Mouse (Mus musculus) small intestine, adult 2 months (tissue): ENCODE measurements at regions not wholly inside any gene's neighbourhood (a gene's known extent, or its start where the extent isn't known, plus 50 kb on each side); places are given as distances from the start of the nearest gene placed in this dataset.

Experiments used
- H3K27ac ChIP-seq: fragments of 200-500 bp; 2 replicates; pipeline ENCODE4 v1.5.1; 2012; ENCODE audit warnings: low read depth, low read length, control low read depth, inconsistent platforms; ENCODE audit not compliant: insufficient read depth
- H3K27me3 ChIP-seq: fragments of 200-500 bp; 2 replicates; pipeline ENCODE4 v1.6.1; 2012; ENCODE audit warnings: mild to moderate bottlenecking, moderate library complexity, low read length, inconsistent platforms; ENCODE audit not compliant: control insufficient read depth, insufficient read depth
- H3K36me3 ChIP-seq: fragments of 200-500 bp; 2 replicates; pipeline ENCODE4 v1.6.1; 2012; ENCODE audit warnings: mild to moderate bottlenecking, low read length, control low read depth, inconsistent platforms; ENCODE audit not compliant: control insufficient read depth, insufficient read depth
- H3K4me1 ChIP-seq: fragments of 200-500 bp; 2 replicates; pipeline ENCODE4 v1.6.1; 2012; ENCODE audit warnings: low read length, inconsistent platforms, mixed read lengths; ENCODE audit not compliant: control insufficient read depth, insufficient read depth, insufficient read length
- H3K4me3 ChIP-seq: fragments of 200-500 bp; 2 replicates; pipeline ENCODE4 v1.5.1; 2012; ENCODE audit warnings: low read depth, mild to moderate bottlenecking, control low read depth, inconsistent platforms, low read length, moderate library complexity
- CTCF ChIP-seq: fragments of 200-500 bp; IDR thresholded peaks from 2 replicates; pipeline ENCODE4 v1.5.1; 2012; ENCODE audit warnings: low read depth, mild to moderate bottlenecking, control low read depth, inconsistent platforms, low read length, moderate library complexity, mixed read lengths; ENCODE audit not compliant: insufficient replicate concordance, insufficient read length; ENCODE audit errors: extremely low read depth
- POLR2A ChIP-seq: fragments of 200-500 bp; IDR thresholded peaks from 2 replicates; pipeline ENCODE4 v1.6.1; 2012; ENCODE audit warnings: low read depth, mild to moderate bottlenecking, control low read depth, inconsistent platforms, low read length, moderate library complexity
- WGBS: fragments of 180-500 bp; shearing (Covaris S2); methylation state at CpG from one replicate; pipeline ENCODE4 v1.1.7; 2018; 5-methylcytosine and 5-hydroxymethylcytosine counted together

GRCm38 (mm10) chr19:60148313-60148965 is 78.1 kb downstream of the Fam204a start:
- WGBS = 77% methylated on average over 8 of the region's 8 CpGs
- Histone ChIP-seq H3K27me3 (no peaks in the 10 kb centered on the region), H3K27ac (no peak overlapping the region), H3K36me3 (no peaks in the 10 kb centered on the region), H3K4me1 (no peaks in the 10 kb centered on the region), H3K4me3 (no peak overlapping the region)
- TF ChIP-seq POLR2A (no peak), CTCF (no peak)

- no peaks in the 10 kb centered on the region for H3K27me3 ChIP-seq
- TF ChIP-seq POLR2A (no peak), CTCF (no peak)
- WGBS = 32% methylated on average over 10 of the region's 10 CpGs
Observed at GRCm38 (mm10) chr19:60146451-60147190, 79.9 kb downstream of the Fam204a start.

GRCm38 (mm10) chr19:60145242-60145641 is 81.3 kb downstream of the Fam204a start:
- no peaks in the 10 kb centered on the region for H3K4me1 ChIP-seq
- H3K27me3 ChIP-seq = no peaks in the 10 kb centered on the region
- no peak overlapping the region for H3K4me3 ChIP-seq
- H3K36me3 ChIP-seq = no peaks in the 10 kb centered on the region
- WGBS = 95% methylated on average over 5 of the region's 5 CpGs
- H3K27ac ChIP-seq = no peak overlapping the region
- TF ChIP-seq POLR2A (no peak), CTCF (no peak)

More at GRCm38 (mm10) chr19:60146451-60147190, 79.9 kb downstream of the Fam204a start:
- Histone ChIP-seq H3K4me3 (no peak overlapping the region), H3K36me3 (no peaks in the 10 kb centered on the region), H3K27ac (no peak overlapping the region), H3K4me1 (no peaks in the 10 kb centered on the region)

GRCm38 (mm10) chr19:60144336-60144989 is 82.0 kb downstream of the Fam204a start:
- TF ChIP-seq CTCF = peak; percentile 84; the same call in 1 of the 2 replicates
- no peak for TF ChIP-seq POLR2A
- Histone ChIP-seq H3K27me3 (no peaks in the 10 kb centered on the region), H3K4me1 (no peaks in the 10 kb centered on the region), H3K4me3 (0 out of 2 replicates have a peak overlapping the region, but pooled peaks have one; percentile 8), H3K27ac (no peak overlapping the region), H3K36me3 (no peaks in the 10 kb centered on the region)
- 4% methylated on average over 20 of the region's 20 CpGs for WGBS

GRCm38 (mm10) chr19:60138881-60139280 is 87.6 kb downstream of the Fam204a start:
- no peaks in the 10 kb centered on the region for H3K36me3 ChIP-seq
- H3K4me3 ChIP-seq = no peak overlapping the region
- WGBS = 40% methylated on average over 2 of the region's 2 CpGs
- TF ChIP-seq POLR2A (no peak), CTCF (no peak)
- H3K4me1 ChIP-seq = no peaks in the 10 kb centered on the region
- no peaks in the 10 kb centered on the region for H3K27me3 ChIP-seq
- no peak overlapping the region for H3K27ac ChIP-seq

GRCm38 (mm10) chr19:60136491-60136890 is 90.0 kb downstream of the Fam204a start:
- no peak overlapping the region for H3K27ac ChIP-seq
- H3K36me3 ChIP-seq = no peaks in the 10 kb centered on the region
- H3K4me1 ChIP-seq = no peaks in the 10 kb centered on the region
- 70% methylated on average over 1 of the region's 1 CpGs for WGBS
- TF ChIP-seq POLR2A (no peak), CTCF (no peak)
- H3K27me3 ChIP-seq = no peaks in the 10 kb centered on the region
- no peak overlapping the region for H3K4me3 ChIP-seq
